Mouse (Mus musculus): ENCODE results near the gene Gm3238. TPM values are rescaled to one million over a fixed set of nuclear protein-coding genes. Genes with fewer than 3 reads are reported as not detected.
"Not testable (repeated sequence)": the region's sequence is repeated elsewhere in the genome, so short reads cannot be mapped to it uniquely, and the experiment has no call there.

The Gm3238 gene
- total RNA-seq (2022) = not detected

DNA sequence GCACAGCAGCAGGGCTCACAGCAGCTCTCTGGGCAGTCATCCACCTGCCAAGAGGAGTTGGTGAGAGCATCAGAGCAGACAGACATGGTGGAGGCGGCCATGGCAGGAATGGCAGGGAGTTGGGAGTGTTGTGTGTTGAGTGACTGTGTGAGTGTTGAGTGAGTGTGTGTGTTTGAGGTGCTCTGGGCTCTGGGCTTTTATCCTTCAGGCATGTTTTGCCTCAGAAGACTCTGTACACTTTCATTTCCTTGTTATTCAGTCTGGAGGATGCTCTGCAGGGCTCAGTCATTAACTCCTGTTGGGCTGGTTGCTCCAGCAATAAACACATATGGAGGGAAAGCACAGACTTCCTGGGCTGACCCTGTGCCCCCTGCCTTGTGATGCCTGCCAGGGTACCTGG, at the start of gene Gm3238:
Gene Gm3238 (minus strand): TSS at position 101 of the 400 bp plus-strand sequence.
- DNase-seq = not testable (repeated sequence)

GRCm38 (mm10) chr10:77819203-77819602, 48.1 kb upstream of the Gm3238 start:
- no peak for DNase-seq

DNA sequence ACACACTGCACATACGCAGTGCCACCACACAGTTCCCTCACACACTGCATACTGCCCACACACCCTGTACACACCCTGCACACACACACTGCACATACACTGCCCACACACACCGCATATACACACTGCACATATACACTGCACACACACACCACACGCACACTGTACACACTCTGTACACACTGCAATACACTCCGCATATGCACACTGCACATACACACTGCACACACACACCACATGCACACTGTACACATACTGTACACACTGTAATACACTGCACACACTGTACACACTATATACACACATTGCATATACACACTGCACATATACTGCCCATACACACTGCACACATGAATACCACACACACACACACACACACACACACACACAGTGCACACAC, 47.4 kb upstream of the Gm3238 start:
- DNase-seq = no peak

DNA sequence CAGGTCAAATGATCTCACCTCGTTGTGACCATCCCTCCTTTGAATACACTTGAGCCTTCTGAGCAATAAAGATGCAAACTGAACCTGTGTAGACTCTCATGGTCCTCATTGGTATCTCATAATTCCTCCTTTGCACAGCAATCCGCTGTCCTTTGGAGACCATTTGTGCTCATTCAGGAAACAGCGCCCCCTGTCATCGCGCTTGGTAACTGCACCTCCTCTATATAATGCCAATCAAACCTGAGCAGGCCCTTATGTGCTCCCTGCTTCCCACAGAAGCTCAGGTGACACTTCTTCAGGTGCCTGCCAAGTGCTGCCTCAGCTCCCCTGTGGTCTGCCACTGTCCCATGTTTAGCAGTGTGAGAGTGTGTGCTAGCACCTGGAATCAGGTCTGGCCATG, 44.4 kb upstream of the Gm3238 start:
- DNase-seq = no peak

GRCm38 (mm10) chr10:77814382-77814781, 43.3 kb upstream of the Gm3238 start, which contains the start of gene Gm2696:
Gene Gm2696, plus strand, starts transcription at chr10:77814682.
- DNase-seq = no peak

GRCm38 (mm10) chr10:77811743-77812142, 40.6 kb upstream of the Gm3238 start, which contains the start of gene Gm9507:
Gene Gm9507, minus strand, starts transcription at chr10:77811843.
- no peak for DNase-seq

- DNase-seq = no peak
Observed at GRCm38 (mm10) chr10:77804095-77804494, 33.0 kb upstream of the Gm3238 start.

- no peak for DNase-seq
Observed at GRCm38 (mm10) chr10:77798921-77799508, 27.9 kb upstream of the Gm3238 start, which contains the start of gene Gm19668. Gene Gm19668, minus strand, starts transcription at chr10:77799133.

GRCm38 (mm10) chr10:77798164-77798920, 27.2 kb upstream of the Gm3238 start:
- not testable (repeated sequence) for DNase-seq

GRCm38 (mm10) chr10:77797677-77798076, 26.6 kb upstream of the Gm3238 start:
- DNase-seq = no peak

GRCm38 (mm10) chr10:77794976-77795375, 23.9 kb upstream of the Gm3238 start, which contains the start of gene Gm9639:
Gene Gm9639, minus strand, starts transcription at chr10:77795076.
- DNase-seq = no peak

DNA sequence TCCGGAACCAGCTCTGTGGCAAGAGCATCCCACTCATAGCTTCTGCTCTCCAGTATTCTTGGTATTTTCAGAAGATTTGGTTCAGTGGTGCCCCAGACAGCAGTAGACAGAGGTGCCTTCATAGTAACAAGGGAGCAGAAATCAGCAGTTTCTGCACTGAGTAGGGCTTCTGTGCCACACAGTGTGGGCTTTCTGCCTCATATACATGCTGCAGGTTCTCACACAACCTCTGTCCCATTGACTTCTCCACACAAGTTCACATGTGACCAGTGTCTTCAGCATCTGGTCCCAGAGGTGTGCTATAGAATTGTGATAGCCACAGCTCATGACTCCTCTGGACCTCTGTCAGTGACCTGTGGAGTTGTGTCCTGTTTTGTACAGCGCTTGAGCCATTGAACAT, 17.5 kb upstream of the Gm3238 start:
- no peak for DNase-seq

GRCm38 (mm10) chr10:77787876-77788275, 16.8 kb upstream of the Gm3238 start, which contains the start of gene Gm7137:
Gene Gm7137, minus strand, starts transcription at chr10:77788200.
- not testable (repeated sequence) for DNase-seq

GRCm38 (mm10) chr10:77783396-77783795, 12.3 kb upstream of the Gm3238 start:
- DNase-seq = not testable (repeated sequence)

- DNase-seq = not testable (repeated sequence)
Observed at GRCm38 (mm10) chr10:77782442-77782841, 11.3 kb upstream of the Gm3238 start, which contains the start of gene Gm3250. Gene Gm3250, minus strand, starts transcription at chr10:77782542.

DNA sequence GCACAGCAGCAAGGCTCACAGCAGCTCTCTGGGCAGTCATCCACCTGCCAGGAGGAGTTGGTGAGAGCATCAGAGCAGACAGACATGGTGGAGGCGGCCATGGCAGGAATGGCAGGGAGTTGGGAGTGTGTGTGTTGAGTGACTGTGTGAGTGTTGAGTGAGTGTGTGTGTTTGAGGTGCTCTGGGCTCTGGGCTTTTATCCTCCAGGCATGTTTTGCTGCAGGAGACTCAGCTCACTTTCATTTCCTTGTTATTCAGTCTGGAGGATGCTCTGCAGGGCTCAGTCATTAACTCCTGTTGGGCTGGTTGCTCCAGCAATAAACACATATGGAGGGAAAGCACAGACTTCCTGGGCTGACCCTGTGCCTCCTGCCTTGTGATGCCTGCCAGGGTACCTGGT, 5.7 kb upstream of the Gm3238 start, which contains the start of gene Gm7138:
Gene Gm7138 (minus strand): TSS at position 101 of the 400 bp plus-strand sequence.
- not testable (repeated sequence) for DNase-seq

- not testable (repeated sequence) for DNase-seq
Observed at GRCm38 (mm10) chr10:77772142-77772541, 1.0 kb upstream of the Gm3238 start.

DNA sequence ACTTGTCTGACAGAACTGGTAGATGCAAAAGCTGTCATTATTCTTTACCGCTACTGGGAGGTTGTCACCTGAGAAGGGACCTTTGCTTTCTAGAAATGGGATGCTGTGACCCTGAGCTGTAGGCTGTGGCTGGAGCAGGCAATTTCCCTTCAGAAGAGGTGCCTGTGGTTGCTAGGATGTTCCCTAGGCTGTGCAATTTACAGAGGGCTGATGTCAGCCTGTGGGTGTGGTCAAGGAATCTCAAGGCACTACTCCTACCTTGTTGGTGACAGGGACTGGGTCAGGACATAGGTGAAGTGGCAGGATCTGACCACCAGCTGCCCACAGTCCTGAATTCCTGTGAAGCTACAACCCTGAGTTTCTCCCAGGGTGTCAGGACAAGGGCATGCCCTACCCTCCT, 1.4 kb downstream of the Gm3238 start:
- no peak for DNase-seq

DNA sequence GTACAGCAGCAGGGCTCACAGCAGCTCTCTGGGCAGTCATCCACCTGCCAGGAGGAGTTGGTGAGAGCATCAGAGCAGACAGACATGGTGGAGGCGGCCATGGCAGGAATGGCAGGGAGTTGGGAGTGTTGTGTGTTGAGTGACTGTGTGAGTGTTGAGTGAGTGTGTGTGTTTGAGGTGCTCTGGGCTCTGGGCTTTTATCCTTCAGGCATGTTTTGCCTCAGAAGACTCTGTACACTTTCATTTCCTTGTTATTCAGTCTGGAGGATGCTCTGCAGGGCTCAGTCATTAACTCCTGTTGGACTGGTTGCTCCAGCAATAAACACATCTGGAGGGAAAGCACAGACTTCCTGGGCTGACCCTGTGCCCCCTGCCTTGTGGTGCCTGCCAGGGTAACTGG, 11.5 kb downstream of the Gm3238 start, which contains the start of gene Gm3233:
Gene Gm3233 (minus strand): TSS at position 101 of the 400 bp plus-strand sequence.
- not testable (repeated sequence) for DNase-seq

DNA sequence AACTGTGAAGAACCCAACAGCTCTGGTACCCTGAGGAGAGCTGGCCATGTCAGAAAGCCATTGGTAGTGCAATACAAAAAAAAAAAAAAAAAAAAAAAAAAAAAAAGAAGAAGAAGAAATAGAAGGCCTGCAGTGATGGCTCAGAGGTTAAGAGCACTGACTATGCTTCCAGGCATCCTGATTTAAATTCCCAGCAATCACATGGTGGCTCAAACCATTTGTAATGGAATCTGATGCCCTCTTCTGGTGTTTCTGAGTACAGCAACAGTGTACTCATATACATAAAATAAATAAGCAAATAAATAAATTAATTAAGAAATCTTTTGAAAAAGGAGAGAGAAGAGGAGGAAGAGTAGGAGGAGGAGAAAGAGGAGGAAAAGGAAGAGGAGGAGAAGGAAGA, 17.7 kb downstream of the Gm3238 start:
- DNase-seq = no peak

- not testable (repeated sequence) for DNase-seq
Observed at GRCm38 (mm10) chr10:77752312-77752711, 18.8 kb downstream of the Gm3238 start.

GRCm38 (mm10) chr10:77751254-77751653, 19.9 kb downstream of the Gm3238 start, which contains the start of gene Gm9736:
Gene Gm9736, minus strand, starts transcription at chr10:77751354.
- not testable (repeated sequence) for DNase-seq

DNA sequence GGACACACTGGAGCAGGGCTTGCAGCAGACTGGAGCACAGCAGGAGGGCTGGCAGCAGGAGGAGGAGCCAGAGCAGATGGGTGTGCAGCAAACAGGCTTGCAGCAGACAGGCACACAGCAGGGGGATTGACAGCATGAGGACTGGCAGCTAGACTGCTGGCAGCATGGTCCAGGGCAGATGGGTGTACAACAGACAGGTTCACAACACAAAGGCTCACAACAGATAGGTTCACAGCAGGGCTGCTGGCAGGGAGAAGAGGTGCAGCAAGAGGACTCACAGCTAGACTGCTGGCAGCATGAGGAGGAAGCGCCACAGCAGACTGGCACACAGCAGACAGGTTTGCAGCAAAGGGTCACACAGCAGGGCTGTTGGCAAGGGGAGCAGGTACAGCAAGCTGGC, 20.4 kb downstream of the Gm3238 start:
- not testable (repeated sequence) for DNase-seq

Measured in adrenal gland, adult 8-10 months (tissue).